Mouse (Mus musculus) thymus, adult 2 months (tissue): ENCODE data around the gene Borcs6. TPM values are rescaled to one million over a fixed set of nuclear protein-coding genes. Genes with fewer than 3 reads are reported as not detected.

Source experiments
- DNase-seq: peaks from one replicate; pipeline ENCODE4 v3.0.0; 2021
- H3K27ac ChIP-seq: fragments of 200-500 bp; 2 replicates; pipeline ENCODE4 v1.5.1; 2012; ENCODE audit warnings: low read length, control low read depth; ENCODE audit not compliant: control insufficient read depth, insufficient read depth
- H3K27me3 ChIP-seq: fragments of 200-500 bp; 2 replicates; pipeline ENCODE4 v1.6.1; 2012; ENCODE audit warnings: mild to moderate bottlenecking, low read length, moderate library complexity, mixed read lengths; ENCODE audit not compliant: control insufficient read depth, insufficient read depth
- H3K36me3 ChIP-seq: fragments of 200-500 bp; 2 replicates; pipeline ENCODE4 v1.6.1; 2012; ENCODE audit warnings: mild to moderate bottlenecking, low read length, moderate library complexity; ENCODE audit not compliant: control insufficient read depth, insufficient read depth
- H3K4me1 ChIP-seq: fragments of 200-500 bp; replicated peaks from 2 replicates; pipeline ENCODE4 v1.6.1; 2012; ENCODE audit warnings: low read length; ENCODE audit not compliant: control insufficient read depth, insufficient read depth
- H3K4me3 ChIP-seq: fragments of 200-500 bp; 2 replicates; pipeline ENCODE4 v1.5.1; 2012; ENCODE audit warnings: mild to moderate bottlenecking, low read length, control low read depth, moderate library complexity; ENCODE audit not compliant: control insufficient read depth, insufficient read depth
- CTCF ChIP-seq: fragments of 200-500 bp; IDR thresholded peaks from 2 replicates; pipeline ENCODE4 v1.5.1; 2012; ENCODE audit warnings: mild to moderate bottlenecking, control low read depth, low read length, moderate library complexity, borderline replicate concordance; ENCODE audit not compliant: control insufficient read depth, poor library complexity, insufficient read depth; ENCODE audit errors: extremely low read depth
- POLR2A ChIP-seq: fragments of 200-500 bp; IDR thresholded peaks from 2 replicates; pipeline ENCODE4 v1.6.1; 2012; ENCODE audit warnings: mild to moderate bottlenecking, low read length, control low read depth, moderate library complexity; ENCODE audit not compliant: control insufficient read depth, poor library complexity, insufficient read depth; ENCODE audit errors: extremely low read depth
- WGBS: fragments of 180-500 bp; shearing (Covaris S2); methylation state at CpG from one replicate; pipeline ENCODE4 v1.1.7; 2018; 5-methylcytosine and 5-hydroxymethylcytosine counted together
- polyA plus RNA-seq: library from polyadenylated mRNA; depleted of rRNA; stranded (reverse); fragments of >200 nt; gene quantifications from 2 replicates; pipeline ENCODE4 v1.2.3, GENCODE M21; 2012

Borcs6 gene
- polyA plus RNA-seq, 1 experiment = 18.0 TPM

- Histone ChIP-seq H3K27ac (no peak overlapping the region), H3K27me3 (no peaks in the 10 kb centered on the region), H3K4me1 (peaks cover 26% of the 10 kb centered on the region), H3K36me3 (no peaks in the 10 kb centered on the region), H3K4me3 (no peak overlapping the region)
- 81% methylated on average over 9 of the region's 9 CpGs for WGBS
- TF ChIP-seq CTCF (no peak), POLR2A (no peak)
- no peak for DNase-seq
Measured at GRCm38 (mm10) chr11:69064259-69065133, 5.0 kb downstream of the Borcs6 start.

- Histone ChIP-seq H3K27me3 (no peaks in the 10 kb centered on the region), H3K27ac (no peak overlapping the region), H3K4me1 (peaks cover 29% of the 10 kb centered on the region), H3K4me3 (no peak overlapping the region), H3K36me3 (no peaks in the 10 kb centered on the region)
- no peak for DNase-seq
- WGBS = 86% methylated on average over 3 of the region's 3 CpGs
- no peak for TF ChIP-seq POLR2A
- TF ChIP-seq CTCF = no peak
Measured at GRCm38 (mm10) chr11:69065394-69065925, 5.9 kb downstream of the Borcs6 start.

GRCm38 (mm10) chr11:69066163-69066861 lies 6.8 kb downstream of the Borcs6 start:
- 3% methylated on average over 27 of the region's 29 CpGs for WGBS
- H3K4me3 ChIP-seq = peak overlapping the region; percentile 38
- H3K27ac ChIP-seq = no peak overlapping the region

GRCm38 (mm10) chr11:69066956-69067355 lies 7.4 kb downstream of the Borcs6 start:
- Histone ChIP-seq H3K36me3 (no peaks in the 10 kb centered on the region), H3K4me3 (no peak overlapping the region), H3K27ac (no peak overlapping the region), H3K27me3 (no peaks in the 10 kb centered on the region), H3K4me1 (peaks cover 23% of the 10 kb centered on the region)
- TF ChIP-seq POLR2A = no peak
- TF ChIP-seq CTCF = no peak
- peak; percentile 87 for DNase-seq
- 15% methylated on average over 8 of the region's 8 CpGs for WGBS

More at GRCm38 (mm10) chr11:69066163-69066861, 6.8 kb downstream of the Borcs6 start:
- Histone ChIP-seq H3K36me3 (no peaks in the 10 kb centered on the region), H3K27me3 (no peaks in the 10 kb centered on the region), H3K4me1 (peaks cover 25% of the 10 kb centered on the region)
- TF ChIP-seq POLR2A = no peak
- no peak for TF ChIP-seq CTCF
- no peak for DNase-seq

DNA sequence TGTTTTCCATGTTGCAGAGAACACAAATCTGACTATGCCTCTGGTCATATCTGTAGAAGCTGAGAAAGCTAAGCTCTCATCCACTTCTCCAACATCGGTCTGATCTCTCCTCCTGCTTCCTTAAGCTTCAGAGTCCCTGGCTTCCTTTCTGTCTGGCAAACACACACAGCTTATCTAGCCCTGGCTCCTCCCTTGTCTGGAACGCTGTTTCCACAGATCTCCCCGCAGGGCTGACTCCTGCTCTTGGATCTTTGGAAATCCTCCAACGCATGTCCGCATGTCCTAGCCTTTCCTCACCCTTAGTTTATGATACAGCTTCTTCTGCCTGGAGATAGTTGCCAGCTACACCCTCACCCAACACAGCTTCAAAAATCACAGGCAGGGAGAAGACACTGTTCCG lies 8.1 kb downstream of the Borcs6 start:
- peaks cover 28% of the 10 kb centered on the region for H3K4me1 ChIP-seq
- no peak for DNase-seq
- no peak overlapping the region for H3K4me3 ChIP-seq
- no peak overlapping the region for H3K27ac ChIP-seq
- no peaks in the 10 kb centered on the region for H3K27me3 ChIP-seq
- H3K36me3 ChIP-seq = no peaks in the 10 kb centered on the region
- 95% methylated on average over 6 of the region's 6 CpGs for WGBS
- TF ChIP-seq CTCF (no peak), POLR2A (no peak)

GRCm38 (mm10) chr11:69070093-69070492 lies 10.6 kb downstream of the Borcs6 start:
- 1% methylated on average over 13 of the region's 13 CpGs for WGBS
- DNase-seq = no peak
- H3K4me3 ChIP-seq = peak overlapping the region; percentile 64
- peaks cover 23% of the 10 kb centered on the region for H3K4me1 ChIP-seq
- H3K36me3 ChIP-seq = no peaks in the 10 kb centered on the region
- no peak for TF ChIP-seq POLR2A
- TF ChIP-seq CTCF = no peak
- H3K27ac ChIP-seq = peak overlapping the region; percentile 46
- no peaks in the 10 kb centered on the region for H3K27me3 ChIP-seq
